Mouse (Mus musculus) brown adipose tissue, adult 24 weeks (tissue): ENCODE results near the gene Gm9268. TPM values are rescaled to one million over a fixed set of nuclear protein-coding genes. Genes with fewer than 3 reads are reported as not detected.
"Not testable (repeated sequence)": the region's sequence is repeated elsewhere in the genome, so short reads cannot be mapped to it uniquely, and the experiment has no call there.

Experiments
- H3K27ac ChIP-seq: fragments of 200-500 bp; replicated peaks from 2 replicates; pipeline ENCODE4 v1.5.1; 2012; ENCODE audit warnings: low read depth, mild to moderate bottlenecking, low read length
- H3K4me1 ChIP-seq: fragments of 200-500 bp; 2 replicates; pipeline ENCODE4 v1.6.1; 2012; ENCODE audit warnings: low read length, mixed read lengths; ENCODE audit not compliant: control insufficient read depth, insufficient read depth, insufficient read length
- H3K4me3 ChIP-seq: fragments of 200-500 bp; 2 replicates; pipeline ENCODE4 v1.5.1; 2012; ENCODE audit warnings: low read depth, mild to moderate bottlenecking, low read length, moderate library complexity; ENCODE audit not compliant: insufficient read depth
- polyA plus RNA-seq: library from polyadenylated mRNA; stranded (reverse); fragments of >200 nt; gene quantifications from 2 replicates; pipeline ENCODE4 v1.2.4, GENCODE M21; 2012; ENCODE audit not compliant: missing spikeins, insufficient read depth, insufficient read length

Gm9268 gene
- polyA plus RNA-seq = not detected in 2 replicates

DNA sequence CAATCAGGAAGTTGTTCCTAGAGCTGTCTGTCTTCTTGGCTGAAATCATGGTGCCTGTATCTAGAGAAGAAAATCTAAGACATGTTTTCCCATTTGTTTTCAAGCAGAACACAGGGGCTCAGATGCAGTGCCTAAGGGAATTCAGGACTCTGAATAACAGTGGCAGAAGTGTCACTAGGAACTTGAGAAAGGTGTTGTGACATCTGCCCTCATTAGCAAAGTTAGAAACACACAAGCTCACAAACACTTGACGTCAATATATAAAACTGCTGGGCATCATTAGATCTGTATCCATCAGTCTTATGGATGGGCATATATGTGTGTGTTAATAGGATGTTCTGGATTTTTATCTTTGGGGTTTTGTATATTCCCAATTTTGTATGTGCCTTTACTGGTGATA is at the start of gene Gm9268:
TSS of gene Gm9268 (plus strand) at position 301 of the 400 bp plus-strand sequence.
- H3K4me1 ChIP-seq, H3K4me3 ChIP-seq, H3K27ac ChIP-seq: not testable (repeated sequence)

DNA sequence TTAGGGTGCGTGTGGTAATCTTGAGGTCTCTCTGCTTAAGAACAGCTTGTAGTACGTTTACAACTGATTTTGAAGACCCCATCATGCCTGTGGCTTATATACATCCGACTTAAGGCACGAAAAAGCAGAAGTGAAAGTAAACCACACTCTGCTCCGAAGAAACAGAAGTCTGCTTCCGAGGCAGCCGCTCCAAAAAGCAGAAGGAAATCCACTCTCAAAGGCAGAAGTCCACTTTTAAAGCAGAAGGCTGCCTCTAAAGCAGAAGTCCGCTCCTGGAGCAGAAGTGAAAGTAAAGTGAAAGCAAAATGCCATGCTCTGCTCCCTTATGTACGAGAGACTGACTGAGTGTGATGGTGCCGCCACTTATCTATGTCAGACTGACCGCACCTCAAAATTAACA is 38.5 kb upstream of the Gm9268 start:
- H3K27ac ChIP-seq = no peak overlapping the region
- H3K4me1 ChIP-seq = no peaks in the 10 kb centered on the region

DNA sequence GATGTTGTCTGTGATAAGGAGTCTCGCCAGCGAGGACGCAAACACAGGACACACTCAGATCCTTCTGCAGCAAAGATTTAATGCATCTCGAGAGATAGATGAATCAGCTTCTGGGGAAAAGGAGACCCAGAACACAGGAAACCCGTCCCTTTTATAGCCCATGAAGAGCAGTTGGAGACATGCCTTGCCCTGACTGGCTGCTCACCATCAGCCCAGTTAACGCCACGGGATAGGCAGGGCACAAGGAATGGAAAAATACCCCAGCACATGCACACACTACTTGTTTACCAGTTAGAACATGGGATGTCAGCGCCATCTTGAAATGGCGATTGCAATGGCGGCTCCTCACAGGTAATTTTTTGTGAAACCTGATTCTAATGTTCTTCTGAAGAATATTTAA is 37.8 kb upstream of the Gm9268 start:
- no peak overlapping the region for H3K27ac ChIP-seq
- H3K4me3 ChIP-seq = no peak overlapping the region
- H3K4me1 ChIP-seq = no peaks in the 10 kb centered on the region

More for the DNA sequence above, 38.5 kb upstream of the Gm9268 start:
- H3K4me3 ChIP-seq = no peak overlapping the region

DNA sequence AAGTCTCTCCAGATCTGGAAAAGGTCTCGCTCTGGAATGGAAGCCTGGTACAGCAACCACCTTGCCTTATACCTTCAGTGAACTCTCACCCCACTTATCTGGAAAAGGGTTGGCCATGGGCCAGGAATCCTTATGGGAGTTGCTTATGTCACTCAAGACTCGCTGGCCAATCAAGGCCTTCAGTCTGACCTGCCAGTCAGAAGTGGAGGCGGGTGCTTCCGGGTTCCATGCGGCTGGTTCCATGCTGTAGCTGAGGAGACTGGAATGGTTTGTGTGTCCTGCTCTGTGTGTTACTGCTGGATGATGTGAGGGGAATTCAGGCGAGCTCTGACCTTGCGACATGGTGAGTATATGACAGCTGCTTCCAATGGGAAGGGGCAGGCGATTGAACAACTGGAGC is 59.3 kb downstream of the Gm9268 start:
- H3K4me3 ChIP-seq = no peak overlapping the region
- H3K27ac ChIP-seq = no peak overlapping the region
- no peaks in the 10 kb centered on the region; the same call in 1 of the 2 replicates for H3K4me1 ChIP-seq

Other genes with a start within 250 kb of the Gm9268 start
- not detected in 2 replicates for gene Vmn2r62, start 225.2 kb upstream of the Gm9268 start, polyA plus RNA-seq
- not detected in 2 replicates for gene Gm2381, start 151.5 kb upstream of the Gm9268 start, polyA plus RNA-seq
- gene Vmn2r63, start 84.9 kb upstream of the Gm9268 start, polyA plus RNA-seq = not detected in 2 replicates
- gene Zfp936, start 95.5 kb downstream of the Gm9268 start, polyA plus RNA-seq = not detected in 2 replicates